Mouse (Mus musculus) ES-E14 (cell line): Measurements from ENCODE around the gene Fam118b.

Source experiments
- CHD2 ChIP-seq: IDR thresholded peaks from 2 replicates; pipeline ENCODE4 v1.6.1; 2014; ENCODE audit warnings: mild to moderate bottlenecking, low read depth, low read length, inconsistent platforms
- HCFC1 ChIP-seq: IDR thresholded peaks from 2 replicates; pipeline ENCODE4 v1.6.1; 2012; ENCODE audit warnings: low read length, inconsistent platforms, borderline replicate concordance; ENCODE audit not compliant: insufficient read depth

DNA sequence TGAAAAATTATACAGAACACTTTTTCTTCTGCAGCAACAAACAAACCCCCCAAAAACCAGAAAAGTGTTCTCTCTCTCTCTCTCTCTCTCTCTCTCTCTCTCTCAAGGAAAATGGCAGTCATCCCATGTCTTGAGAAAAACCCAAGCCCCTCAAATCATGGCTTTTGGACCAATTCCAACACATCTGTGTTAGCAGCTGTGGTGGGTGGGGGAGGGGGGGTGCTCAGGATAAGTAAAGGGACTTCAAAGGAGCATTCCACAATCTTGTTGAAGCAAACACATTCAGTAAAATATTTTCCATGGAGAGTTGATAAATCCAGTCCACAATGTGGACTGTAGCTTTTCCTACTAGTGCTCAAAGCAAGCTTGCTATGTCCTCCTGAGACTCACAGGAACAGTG lies 18.1 kb downstream of the Fam118b start:
- TF ChIP-seq HCFC1 (no peak), CHD2 (no peak)
